Mouse (Mus musculus): ENCODE measurements around the gene Mefv.
"Not testable (repeated sequence)": the region's sequence is repeated elsewhere in the genome, so short reads cannot be mapped to it uniquely, and the experiment has no call there.

Mefv gene

GRCm38 (mm10) chr16:3717980-3718379 is at the start of gene Mefv:
Gene Mefv (minus strand): TSS chr16:3718097.
- DNase-seq = no peak

GRCm38 (mm10) chr16:3748976-3749375 is 31.1 kb upstream of the Mefv start:
- DNase-seq = no peak

- no peak for DNase-seq
Observed at GRCm38 (mm10) chr16:3745656-3746055, 27.8 kb upstream of the Mefv start.

GRCm38 (mm10) chr16:3744186-3744700 is 26.3 kb upstream of the Mefv start:
- DNase-seq = peak; percentile 78 to 79

- peak; percentile 90 to 92 for DNase-seq
Observed at GRCm38 (mm10) chr16:3743503-3744185, 25.7 kb upstream of the Mefv start, which contains the start of gene Zfp263. Gene Zfp263 (plus strand): TSS chr16:3744093.

- no peak for DNase-seq
Observed at GRCm38 (mm10) chr16:3742466-3742865, 24.6 kb upstream of the Mefv start.

GRCm38 (mm10) chr16:3733198-3733732 is 15.4 kb upstream of the Mefv start:
- no peak for DNase-seq

- DNase-seq = no peak
Observed at GRCm38 (mm10) chr16:3732612-3733011, 14.7 kb upstream of the Mefv start.

GRCm38 (mm10) chr16:3727980-3728720 is 10.3 kb upstream of the Mefv start:
- no peak for DNase-seq

- no peak for DNase-seq
Observed at GRCm38 (mm10) chr16:3723231-3723630, 5.3 kb upstream of the Mefv start.

GRCm38 (mm10) chr16:3714731-3715130 is 3.2 kb downstream of the Mefv start:
- no peak for DNase-seq

- no peak for DNase-seq
Observed at GRCm38 (mm10) chr16:3706680-3707079, 11.2 kb downstream of the Mefv start.

- no peak for DNase-seq
Observed at GRCm38 (mm10) chr16:3700893-3701292, 17.0 kb downstream of the Mefv start.

GRCm38 (mm10) chr16:3699281-3699680 is 18.6 kb downstream of the Mefv start:
- peak; percentile 51 to 61 for DNase-seq

- not testable (repeated sequence) for DNase-seq
Observed at GRCm38 (mm10) chr16:3689608-3690007, 28.3 kb downstream of the Mefv start.
